Mouse (Mus musculus) kidney, embryonic 16.5 days (tissue): ENCODE data around the gene Xpot. TPM values are rescaled to one million over a fixed set of nuclear protein-coding genes. Genes with fewer than 3 reads are reported as not detected.

Experiments used
- microRNA-seq: library from miRNA; unstranded; fragments of <30 nt; microRNA quantifications from one replicate; pipeline ENCODE4, GENCODE M21; 2016
- polyA plus RNA-seq: library from polyadenylated mRNA; unstranded; fragments of >200 nt; fragmentation: Nextera tagmentation; extraction: Ambion mirVana; gene quantifications from 2 replicates; pipeline ENCODE4 v1.2.1, GENCODE M21; 2015

Gene Xpot
- polyA plus RNA-seq, 1 experiment from 2014 or later = 48.3 TPM

Small RNA genes within 50 kb of the gene (microRNA-seq; reads per million reads assigned to microRNA genes)
- gene Gm24330 = not detected

Other genes starting within 250 kb of the Xpot start
- 14.8 and 15.2 TPM in 2 replicates for gene Rassf3, start 150.0 kb downstream of the Xpot start, polyA plus RNA-seq
- 34.2 TPM in 2 replicates for gene Tbk1, start 39.5 kb downstream of the Xpot start, polyA plus RNA-seq
- 0.27 and 0.30 TPM in 2 replicates for gene D930020B18Rik, start 15.3 kb upstream of the Xpot start, polyA plus RNA-seq
- gene BC048403, start 113.6 kb upstream of the Xpot start, polyA plus RNA-seq = 2.4 and 2.7 TPM in 2 replicates